9 mouse cellular contexts compared by ENCODE assay signal in the genomic region with DNA sequence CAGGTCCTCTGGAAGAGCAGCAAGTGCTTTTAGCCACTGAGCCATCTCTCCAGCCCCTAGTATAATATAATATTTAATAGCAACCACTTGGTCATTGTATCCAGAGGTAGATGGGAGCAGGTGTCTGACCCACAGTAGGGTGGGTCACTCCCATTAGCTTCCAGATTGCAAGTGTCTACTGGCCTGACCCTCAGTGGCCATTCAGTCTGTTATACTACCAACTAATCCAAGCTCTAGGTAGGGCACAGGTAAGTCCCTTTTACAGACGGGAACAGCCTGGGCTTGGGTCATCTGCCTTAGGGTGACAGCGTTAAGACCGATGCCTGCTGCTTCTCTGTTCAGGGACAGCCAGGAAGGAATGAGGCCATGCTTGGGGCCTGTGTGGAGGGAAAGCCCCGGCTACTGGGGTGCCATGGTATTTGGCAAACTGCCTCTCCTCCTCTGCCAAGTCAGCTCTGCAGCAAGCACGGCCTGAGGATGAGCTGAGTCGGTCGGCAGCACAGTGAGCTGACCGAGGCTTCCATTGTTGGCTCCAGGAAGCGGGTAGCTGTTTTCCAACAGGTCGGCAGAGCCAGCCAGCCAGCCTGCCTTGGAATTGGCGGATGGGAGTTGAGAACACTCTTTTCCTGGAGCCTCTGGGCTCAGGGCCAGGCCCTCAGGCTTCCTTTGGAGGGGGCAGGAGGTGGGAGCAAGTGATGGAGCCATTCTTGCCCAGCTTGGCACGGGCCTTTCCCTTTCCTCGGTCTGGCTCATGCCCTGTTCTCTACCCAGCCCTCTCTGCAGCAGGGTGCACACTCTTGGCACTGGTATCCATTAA.
DNase-seq lines count a peak whose midpoint lies in the region; ATAC-seq lines count a peak whose summit lies in the region.
"Had no signal": no experiment of that assay in that cellular context is flagged by ENCODE, and none has a peak within 500 bp of the region (broad histone marks: within the 10 kb centered on the region; RNA-seq: fewer than 3 reads in every experiment).

No protein-coding gene starts in this region.

- no peaks in the 10 kb centered on the region for H3K27me3 ChIP-seq in embryonic facial prominence, embryonic 12.5 days
- no peaks in the 10 kb centered on the region for H3K27me3 ChIP-seq in heart, embryonic 13.5 days (replicated peaks)
- no peaks in the 10 kb centered on the region for H3K27me3 ChIP-seq in midbrain, embryonic 10.5 days (ENCODE audit: low read depth, poor library complexity, severe bottlenecking)
- H3K27me3 ChIP-seq: neural tube, embryonic 12.5 days had no signal

- no peaks in the 10 kb centered on the region for H3K4me1 ChIP-seq in embryonic facial prominence, embryonic 12.5 days
- peaks cover 13% of the 10 kb centered on the region for H3K4me1 ChIP-seq in heart, embryonic 13.5 days
- H3K4me1 ChIP-seq in midbrain, embryonic 10.5 days = no peaks in the 10 kb centered on the region

- no peak overlapping the region for H3K4me2 ChIP-seq in embryonic facial prominence, embryonic 12.5 days (replicated peaks)
- H3K4me2 ChIP-seq in heart, embryonic 13.5 days = no peak overlapping the region
- H3K4me2 ChIP-seq: neural tube, embryonic 12.5 days had no signal

- H3K27ac ChIP-seq in embryonic facial prominence, embryonic 12.5 days = peak overlapping the region; percentile 8; the same call in 1 of the 2 replicates
- H3K27ac ChIP-seq in heart, embryonic 13.5 days (replicated peaks) = peak overlapping the region; percentile 49
- H3K27ac ChIP-seq in midbrain, embryonic 10.5 days (replicated peaks) = 0 out of 2 replicates have a peak overlapping the region, but pooled peaks have one; percentile 29
- H3K27ac ChIP-seq: neural tube, embryonic 12.5 days had no signal

- 81% methylated on average over 13 of the region's 13 CpGs for WGBS in embryonic facial prominence, embryonic 12.5 days
- WGBS in heart, embryonic 13.5 days = 53% methylated on average over 13 of the region's 13 CpGs
- 91% methylated on average over 13 of the region's 13 CpGs for WGBS in midbrain, embryonic 10.5 days

- ATAC-seq in embryonic facial prominence, embryonic 12.5 days (ENCODE audit: insufficient number of reproducible peaks, insufficient read depth, low FRiP score, low TSS enrichment) = no peak
- no peak; the same call in 1 of the 2 replicates for ATAC-seq in heart, embryonic 13.5 days (ENCODE audit: extremely low read depth, insufficient number of reproducible peaks, low FRiP score, low TSS enrichment)

- H3K9ac ChIP-seq in embryonic facial prominence, embryonic 12.5 days = no peak overlapping the region
- H3K9ac ChIP-seq in heart, embryonic 13.5 days = no peak overlapping the region
- H3K9ac ChIP-seq: neural tube, embryonic 12.5 days had no signal

- H3K9me3 ChIP-seq in embryonic facial prominence, embryonic 12.5 days = no peaks in the 10 kb centered on the region
- no peaks in the 10 kb centered on the region for H3K9me3 ChIP-seq in heart, embryonic 13.5 days
- H3K9me3 ChIP-seq in midbrain, embryonic 10.5 days (replicated peaks) = no peaks in the 10 kb centered on the region
- H3K9me3 ChIP-seq: neural tube, embryonic 12.5 days had no signal

- H3K36me3 ChIP-seq in embryonic facial prominence, embryonic 12.5 days = no peaks in the 10 kb centered on the region
- no peaks in the 10 kb centered on the region for H3K36me3 ChIP-seq in heart, embryonic 13.5 days
- H3K36me3 ChIP-seq in midbrain, embryonic 10.5 days = 0 out of 2 replicates have a peak, but pooled peaks cover 2% of the 10 kb centered on the region
- H3K36me3 ChIP-seq: neural tube, embryonic 12.5 days had no signal

- peak; percentile 53 for DNase-seq in layer of hippocampus, adult 11-12 months (ENCODE audit: low spot score)
- DNase-seq in layer of hippocampus, adult 9-10 months (ENCODE audit: low spot score) = no peak
- DNase-seq in kidney, postnatal 36 days = peak; percentile 83 to 86
- no peak for DNase-seq in midbrain, embryonic 10.5 days (ENCODE audit: low spot score)
- DNase-seq in spleen, postnatal 10 days (ENCODE audit: low spot score in 2 of 2) = no peak
- DNase-seq in thymus, adult 18-20 months = no peak

- H3K4me3 ChIP-seq in embryonic facial prominence, embryonic 12.5 days = no peak overlapping the region
- H3K4me3 ChIP-seq in heart, embryonic 13.5 days = no peak overlapping the region
- no peak overlapping the region for H3K4me3 ChIP-seq in midbrain, embryonic 10.5 days
- H3K4me3 ChIP-seq: neural tube, embryonic 12.5 days had no signal

Comparison
In these comparisons a context has a peak if more than half of its experiments do, and no peak if none do; other contexts are left out.
1. DNase-seq: peak in layer of hippocampus, adult 11-12 months (single experiment) and kidney, postnatal 36 days (2 of 2); none in layer of hippocampus, adult 9-10 months (single experiment), midbrain, embryonic 10.5 days (single experiment), spleen, postnatal 10 days (0 of 2) and thymus, adult 18-20 months (0 of 2).
2. Peak in every context shown above with its lines, with median percentiles within 50 percentile points of each other: H3K27ac ChIP-seq.